Mouse (Mus musculus): Measurements from ENCODE around the gene Rnaseh2b.
A peak's percentile ranks its signal among the peaks of the same experiment; 100 is the strongest.

Rnaseh2b gene

DNA sequence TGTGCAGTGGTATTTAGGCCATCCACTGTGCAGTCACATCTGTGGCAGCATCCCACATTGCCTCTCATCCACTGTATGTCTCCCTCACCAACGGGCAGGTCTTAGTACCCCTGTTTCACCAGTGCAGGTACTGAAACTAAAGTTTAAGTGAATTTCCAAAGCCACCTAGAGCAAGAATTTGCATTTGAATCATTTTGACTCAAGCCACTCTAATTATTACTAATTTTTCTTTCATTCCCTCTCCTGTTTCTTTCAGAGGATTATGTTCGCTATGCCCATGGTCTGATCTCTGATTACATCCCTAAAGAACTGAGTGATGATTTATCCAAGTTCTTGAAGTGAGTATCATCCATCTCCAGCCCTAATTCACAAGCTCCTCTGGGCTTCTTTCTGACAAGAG lies 71.4 kb downstream of the Rnaseh2b start:
- no peak for DNase-seq

DNA sequence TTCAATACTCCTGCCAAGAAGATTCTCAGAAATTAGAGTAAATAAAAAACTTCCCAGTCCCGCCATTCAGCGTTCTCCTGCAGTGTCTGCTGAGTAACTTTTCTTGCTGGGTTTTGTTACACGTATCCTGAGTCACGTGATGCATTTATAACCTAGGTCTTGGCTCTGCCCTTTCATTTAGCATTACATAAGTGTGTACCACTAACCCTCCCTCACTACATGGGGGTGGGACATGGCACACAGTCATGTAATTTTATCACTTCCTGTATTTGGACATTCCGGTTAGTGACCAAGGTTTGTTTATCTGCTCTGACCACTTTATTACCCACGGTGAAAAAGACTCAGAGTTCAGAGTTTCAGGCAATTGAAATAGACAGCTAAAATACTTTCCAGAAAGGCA lies 78.4 kb downstream of the Rnaseh2b start:
- DNase-seq: no peak

DNA sequence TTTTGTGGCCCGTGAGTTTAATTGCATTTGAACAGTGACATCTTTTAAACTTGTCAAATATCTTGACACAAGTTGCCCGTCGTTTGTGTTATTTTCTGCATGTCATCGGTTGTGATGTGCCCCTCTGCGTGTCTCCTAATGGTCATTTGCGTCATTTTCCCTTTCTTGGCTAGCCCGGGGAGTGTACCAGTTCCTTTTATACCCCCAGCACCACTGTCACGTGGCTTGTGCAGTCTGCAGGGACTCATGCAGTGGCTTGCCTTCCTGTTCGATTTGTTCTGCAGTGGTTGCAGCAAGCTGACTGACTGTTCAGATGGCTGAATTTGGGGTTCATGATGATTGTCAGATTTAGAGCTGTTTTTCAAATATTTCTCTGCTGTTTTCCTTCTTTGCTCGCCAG lies 81.6 kb downstream of the Rnaseh2b start:
- DNase-seq: no peak

DNA sequence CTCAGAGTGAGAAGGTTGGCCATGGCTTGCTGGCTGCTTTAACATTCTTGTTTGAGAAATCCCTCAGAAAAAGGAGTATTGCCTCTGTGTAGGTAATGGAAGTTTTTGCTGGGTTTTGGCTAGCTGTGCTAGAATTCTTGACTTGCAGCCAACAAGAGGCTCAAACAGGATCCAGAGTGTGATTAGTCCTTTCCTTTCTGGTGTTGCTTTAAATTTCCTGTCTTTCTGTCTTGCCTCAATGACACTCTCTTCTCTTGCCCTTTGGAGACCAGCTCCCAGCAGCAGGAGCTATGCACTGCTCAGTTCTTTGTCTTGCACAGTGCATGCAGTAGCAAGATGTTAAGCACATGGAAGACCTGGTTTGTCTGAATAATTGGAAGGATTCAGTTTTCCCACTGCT lies 83.3 kb downstream of the Rnaseh2b start:
- DNase-seq: no peak

DNA sequence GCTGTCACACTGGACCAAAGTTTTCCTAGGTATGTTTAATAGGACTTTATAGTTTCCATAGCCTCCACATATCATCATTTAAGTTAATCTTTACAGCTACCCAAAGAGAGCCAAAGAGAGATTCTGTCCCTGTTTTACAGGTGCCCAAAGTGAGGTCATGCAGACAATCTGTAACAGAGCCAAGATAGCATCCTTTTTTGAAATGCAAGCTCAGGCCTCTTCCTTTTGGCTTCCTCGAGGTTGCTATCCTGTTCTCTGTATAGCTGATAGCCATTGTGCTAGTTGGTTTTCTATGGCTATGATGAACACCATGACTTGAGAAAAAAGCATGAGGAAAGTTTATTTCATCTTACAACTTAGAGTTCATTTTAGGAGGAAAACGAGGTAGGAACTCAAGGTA lies 83.7 kb downstream of the Rnaseh2b start:
- DNase-seq: no peak

DNA sequence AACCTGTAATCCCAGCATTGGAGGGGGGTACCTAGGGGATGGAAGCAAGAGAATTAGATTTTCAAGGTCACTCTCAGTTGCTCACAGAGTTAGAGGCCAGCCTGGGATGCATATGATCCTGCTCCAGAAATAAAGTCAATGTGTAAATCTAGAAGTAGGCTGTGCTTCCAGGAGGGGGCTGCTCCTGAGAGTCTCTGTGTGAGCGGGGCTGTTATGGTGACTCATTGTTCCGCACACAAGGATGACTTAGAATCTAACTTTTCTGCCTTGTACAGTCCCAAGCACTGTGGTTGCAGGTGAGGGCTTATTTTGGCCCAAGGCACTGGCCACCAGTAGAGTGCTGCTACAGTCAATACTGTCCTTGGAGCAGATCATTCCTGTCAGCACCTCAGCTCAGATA lies 87.0 kb downstream of the Rnaseh2b start:
- DNase-seq: no peak

DNA sequence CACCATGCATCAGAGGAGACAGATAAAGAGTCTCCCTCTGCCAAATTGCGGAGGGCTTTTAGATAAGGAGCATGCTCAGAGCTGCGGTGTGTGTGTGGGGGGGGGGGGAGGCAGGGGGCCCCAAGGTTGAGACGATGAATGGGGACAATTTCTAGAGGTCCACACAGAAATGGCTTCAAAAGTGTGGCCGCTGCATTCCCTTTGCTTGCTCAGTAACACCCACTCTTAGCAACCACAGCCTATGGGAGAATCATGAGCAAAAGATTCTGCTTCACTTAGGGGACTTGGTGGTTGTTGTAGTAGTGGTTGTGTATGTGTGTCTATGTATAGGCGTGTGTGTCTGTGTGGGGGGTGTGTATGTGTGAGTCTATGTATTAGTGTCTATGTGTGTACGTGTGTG lies 88.2 kb downstream of the Rnaseh2b start:
- no peak for DNase-seq

DNA sequence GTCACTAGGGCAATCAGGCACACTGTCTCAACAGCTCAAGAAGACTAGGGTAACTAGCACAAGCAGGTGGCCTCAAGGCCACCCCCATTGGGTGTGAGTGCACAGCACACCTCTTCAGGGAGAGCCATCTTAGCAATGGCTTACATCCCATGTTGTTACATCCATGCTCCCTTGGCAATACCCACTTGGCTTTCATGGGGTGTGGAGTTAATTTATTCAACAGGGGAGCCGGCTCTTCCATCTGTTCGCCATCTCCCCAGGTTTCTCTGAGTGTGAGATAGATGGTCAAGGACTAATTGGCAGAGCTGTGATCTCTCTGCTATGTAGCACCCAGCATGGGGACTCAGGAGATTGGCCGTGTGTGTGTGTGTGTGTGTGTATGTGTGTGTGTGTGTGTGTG lies 90.7 kb downstream of the Rnaseh2b start:
- no peak for DNase-seq

DNA sequence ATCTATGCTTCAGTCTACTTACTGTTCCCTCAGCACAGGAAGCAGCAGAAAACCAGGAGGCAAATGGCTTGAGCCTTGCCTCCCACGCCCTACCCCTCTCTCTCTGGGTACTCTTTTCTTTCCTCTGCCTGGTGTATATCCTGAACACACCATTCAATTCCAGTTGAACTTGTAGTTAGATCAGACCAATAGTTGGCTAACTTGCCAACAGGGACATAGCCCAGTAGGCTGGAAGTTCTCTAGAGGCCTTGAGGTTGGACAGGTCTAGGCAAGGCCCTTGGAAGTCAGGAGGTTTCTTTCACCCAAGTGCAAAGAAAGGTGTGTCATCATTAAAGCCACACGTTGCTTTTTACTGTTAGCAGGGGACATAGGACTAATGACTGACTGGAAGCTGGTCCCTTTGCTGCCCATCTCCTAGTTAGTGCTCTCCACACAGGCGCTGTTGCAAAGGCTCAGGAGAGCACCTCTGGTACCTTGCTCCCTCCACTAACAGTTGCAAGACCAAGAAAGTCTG lies 91.5 kb downstream of the Rnaseh2b start:
- DNase-seq: no peak

DNA sequence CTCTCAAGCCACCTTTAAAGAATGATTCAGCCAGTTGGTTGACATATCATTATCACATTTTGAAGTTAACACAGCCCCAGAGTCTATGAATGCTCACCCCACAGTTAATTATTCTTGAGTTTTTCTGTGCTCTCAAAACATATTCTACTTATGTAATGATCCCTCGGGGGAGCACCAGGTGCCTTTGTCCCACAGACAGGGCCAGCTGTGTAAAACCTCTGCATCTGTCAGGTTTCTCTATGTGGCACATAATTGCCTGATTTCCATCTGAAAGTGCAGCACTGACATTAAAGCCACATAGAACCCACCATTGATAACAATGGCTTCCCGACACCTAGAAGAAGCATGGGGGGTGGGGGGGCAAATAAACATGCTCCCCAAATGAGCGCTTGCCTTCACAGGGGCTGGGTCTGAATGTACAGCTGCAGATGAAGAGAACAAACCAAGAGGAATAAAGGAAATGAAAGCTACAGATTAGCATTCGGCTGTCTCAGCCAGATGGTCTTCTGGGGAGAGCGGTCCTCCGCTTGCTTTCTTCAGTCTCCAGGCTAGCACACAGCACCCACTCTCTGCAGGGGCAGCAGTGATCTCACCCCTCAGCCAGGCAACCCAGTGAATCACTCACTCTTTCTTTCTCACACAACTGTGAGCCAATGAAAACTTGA lies 96.8 kb downstream of the Rnaseh2b start:
- peak; percentile 15 for DNase-seq

DNA sequence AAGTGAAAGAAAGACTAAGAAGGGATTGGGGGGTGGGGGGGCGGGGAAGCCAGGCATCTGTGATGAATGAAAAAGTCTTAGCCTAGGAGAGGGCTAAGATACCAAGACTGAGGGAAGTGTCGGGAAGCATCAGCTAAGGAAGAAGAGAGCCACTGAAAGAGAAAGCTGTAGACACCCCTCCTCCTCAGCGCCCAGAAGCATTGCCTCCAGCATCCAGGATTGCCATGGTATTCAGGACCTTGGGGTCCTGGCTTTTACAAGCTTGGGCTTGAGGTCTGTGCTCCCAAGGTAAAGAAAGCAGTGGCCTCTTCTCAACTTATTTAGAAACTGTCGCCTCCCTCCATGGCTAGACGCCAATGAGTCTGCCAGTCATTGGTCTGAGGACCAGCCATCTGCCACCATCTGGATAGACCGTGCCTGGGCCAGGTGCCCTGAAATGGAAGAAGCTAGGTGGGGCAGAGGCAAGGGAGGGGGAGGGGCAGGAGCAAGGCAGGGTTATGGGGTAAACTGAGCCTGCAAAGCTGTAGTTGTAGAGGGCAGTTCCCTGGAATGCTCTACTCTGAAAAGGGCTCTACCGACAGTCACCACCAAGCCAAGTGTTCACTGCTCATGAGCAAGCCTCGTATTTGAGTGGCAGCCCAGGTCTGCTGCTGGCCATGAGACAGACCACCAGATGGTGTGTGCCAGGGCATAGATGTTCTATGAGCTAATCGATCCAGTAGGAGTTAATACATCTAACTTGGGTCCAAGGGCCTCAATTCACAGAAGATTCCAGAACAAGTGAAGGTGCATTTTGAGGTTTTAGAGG lies 97.5 kb downstream of the Rnaseh2b start:
- peak; percentile 83 for DNase-seq

DNA sequence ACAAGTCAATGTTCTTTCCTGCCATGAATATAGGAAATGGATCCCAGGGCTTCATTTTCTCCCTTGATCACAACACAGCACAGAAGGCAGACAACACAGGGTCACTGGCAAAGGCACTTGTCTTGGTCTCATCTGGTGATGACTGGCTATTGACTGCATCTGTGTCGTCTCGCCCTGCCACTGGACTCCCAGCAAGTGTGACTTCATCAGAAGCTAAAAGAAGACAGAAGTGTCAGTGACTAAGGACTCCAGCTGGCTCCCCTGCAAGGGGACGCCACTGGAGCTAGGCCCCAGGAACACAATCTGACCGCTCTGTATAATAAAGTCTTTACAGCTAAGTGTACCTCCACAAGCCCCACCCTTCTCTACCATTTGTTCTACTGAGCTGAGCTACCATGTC lies 100.4 kb downstream of the Rnaseh2b start:
- DNase-seq: no peak

DNA sequence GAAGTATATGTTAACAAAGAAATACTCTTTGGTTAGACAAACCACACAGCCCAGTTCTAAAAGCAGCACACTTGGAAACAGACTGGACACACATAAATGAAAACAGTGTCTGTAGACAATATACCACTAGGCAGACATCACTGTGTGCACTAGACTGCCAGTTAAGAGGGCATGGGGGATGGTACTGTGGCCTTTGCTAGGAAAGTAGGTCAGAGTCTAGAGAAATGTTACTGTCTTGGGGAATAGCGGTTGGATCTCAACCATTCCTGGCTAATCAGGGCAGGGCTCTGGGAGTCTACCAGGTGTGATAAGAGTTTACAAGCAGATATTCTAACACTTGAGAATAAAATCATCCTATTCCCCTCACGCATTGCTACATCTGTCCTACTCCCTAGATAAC lies 103.0 kb downstream of the Rnaseh2b start:
- no peak for DNase-seq

DNA sequence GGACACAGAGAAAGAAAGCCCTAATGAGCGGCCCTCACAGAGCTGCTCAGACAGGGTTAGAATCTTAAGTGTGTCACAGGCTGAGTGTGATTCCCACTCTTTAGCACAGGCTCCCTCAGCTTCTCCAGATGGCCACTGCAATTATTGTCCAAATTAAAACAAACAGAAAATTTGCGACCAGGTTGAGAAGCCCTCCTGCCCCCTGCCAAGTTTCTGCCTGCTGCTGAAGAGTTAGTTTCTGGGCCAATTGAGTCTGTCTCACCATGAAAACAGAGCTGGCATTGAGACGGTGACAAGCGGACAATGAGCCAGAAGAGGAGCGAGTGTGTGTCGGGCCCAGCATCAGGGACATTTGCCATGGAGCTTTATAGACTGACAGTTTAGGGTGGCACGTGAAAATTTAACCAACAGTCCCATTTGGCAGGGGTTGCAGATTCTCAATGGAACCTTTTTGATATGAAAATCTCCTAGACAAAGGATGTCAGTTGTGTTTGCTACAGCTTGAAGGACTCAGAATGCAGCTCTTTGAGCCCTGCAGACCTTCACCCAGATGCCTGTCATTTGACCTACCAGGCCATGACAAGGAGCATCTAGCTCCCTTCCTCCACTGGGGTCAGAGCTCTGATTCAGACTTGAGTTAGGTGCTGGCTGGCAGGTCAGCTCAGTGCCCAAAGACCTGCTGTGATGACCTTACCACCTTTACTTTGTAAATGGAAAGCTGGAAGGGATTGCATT lies 123.8 kb downstream of the Rnaseh2b start:
- DNase-seq: peak; percentile 29

DNA sequence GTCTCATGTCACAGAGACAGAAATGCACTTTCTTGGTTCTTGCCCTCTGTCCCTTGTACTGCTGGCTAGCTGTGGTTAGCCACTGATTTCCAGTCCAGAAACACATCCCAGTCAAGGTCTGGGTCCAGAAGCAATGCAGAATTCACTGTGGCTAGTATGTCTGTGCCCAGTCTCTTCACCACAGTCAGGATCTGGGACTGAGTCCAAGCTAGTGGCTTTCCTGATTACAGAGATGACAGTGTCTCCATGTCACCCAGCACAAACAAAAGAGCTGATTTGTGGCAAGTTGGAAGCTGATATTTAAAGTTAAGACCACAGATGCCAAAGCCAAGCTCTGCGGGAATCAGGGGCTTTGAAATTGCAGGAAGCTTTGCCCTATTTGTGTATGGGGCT lies 124.3 kb downstream of the Rnaseh2b start:
- DNase-seq: peak; percentile 43

DNA sequence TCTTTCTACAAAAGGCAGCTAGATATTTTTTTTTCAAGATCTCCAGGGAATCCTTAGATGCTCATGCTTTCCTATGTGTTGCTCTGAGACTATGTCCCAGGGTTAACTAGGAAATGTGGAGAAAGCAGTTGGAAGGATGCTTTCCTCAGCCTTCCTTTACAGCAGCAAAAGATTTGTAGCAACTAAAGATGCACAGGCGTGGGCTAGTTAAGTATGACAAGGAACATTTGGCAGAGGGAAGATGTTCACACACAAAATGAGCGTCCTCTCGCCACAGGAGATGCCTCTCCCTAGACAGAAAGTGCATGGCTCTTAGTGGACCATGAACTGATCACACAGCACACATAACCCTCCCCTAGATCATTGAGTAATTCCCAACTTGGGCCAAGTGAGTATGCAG lies 125.1 kb downstream of the Rnaseh2b start:
- no peak for DNase-seq

DNA sequence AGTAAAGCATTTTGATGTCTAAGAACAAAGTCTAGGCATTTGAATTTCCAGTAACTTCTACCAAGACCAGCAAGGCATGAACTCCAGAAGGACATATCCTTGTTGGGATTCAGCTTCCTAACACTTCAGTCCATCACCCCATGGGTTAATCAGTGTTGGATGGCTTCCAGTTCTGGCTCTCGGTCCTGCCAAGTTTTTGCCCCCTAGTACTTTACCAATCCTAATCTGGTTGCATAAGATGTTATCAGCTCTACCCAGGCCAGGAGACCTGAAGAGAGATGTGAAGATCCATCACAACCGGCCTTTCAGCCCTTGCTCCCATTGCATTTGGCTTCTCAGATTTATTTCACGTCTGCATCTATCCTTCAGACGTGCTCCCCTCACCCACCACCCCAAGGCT lies 129.9 kb downstream of the Rnaseh2b start:
- no peak for DNase-seq
